Comparison of ENCODE assay signal across 8 mouse cellular contexts in genomic region chr15:12230243-12230935, GRCm38 (mm10). TPM values are rescaled to one million over a fixed set of nuclear protein-coding genes. Genes with fewer than 3 reads are reported as not detected.
A peak's percentile ranks its signal among the peaks of the same experiment; 100 is the strongest.
DNase-seq lines count a peak whose midpoint lies in the region; ATAC-seq and TF ChIP-seq lines count a peak whose summit lies in the region.

No protein-coding gene starts in this region.

- 35% methylated on average over 12 of the region's 12 CpGs for WGBS in limb, embryonic 15.5 days
- 14% methylated on average over 12 of the region's 12 CpGs for WGBS in thymus, adult 2 months

- peak overlapping the region; percentile 73; the same call in 1 of the 2 replicates for H3K27ac ChIP-seq in layer of hippocampus, adult 2 months
- peak overlapping the region; percentile 62; the same call in 1 of the 2 replicates for H3K27ac ChIP-seq in limb, embryonic 15.5 days
- H3K27ac ChIP-seq in thymus, adult 2 months (ENCODE audit: control insufficient read depth, insufficient read depth, low read length), result peak overlapping the region; percentile 60

- no peaks in the 10 kb centered on the region for H3K27me3 ChIP-seq in limb, embryonic 15.5 days
- H3K27me3 ChIP-seq in thymus, adult 2 months (ENCODE audit: control insufficient read depth, insufficient read depth, low read length), result no peaks in the 10 kb centered on the region

- TF ChIP-seq CTCF in layer of hippocampus, adult 2 months (conservative IDR thresholded peaks at IDR 0.05), result no peak
- no peak for TF ChIP-seq CTCF in thymus, adult 2 months (IDR thresholded peaks at IDR 0.05; ENCODE audit: borderline replicate concordance, control insufficient read depth, extremely low read depth, insufficient read depth, low read length, poor library complexity)

- H3K4me1 ChIP-seq in limb, embryonic 15.5 days, result peaks cover 11% of the 10 kb centered on the region
- peaks cover 39% of the 10 kb centered on the region for H3K4me1 ChIP-seq in thymus, adult 2 months (replicated peaks; ENCODE audit: control insufficient read depth, insufficient read depth, low read length)

- H3K9me3 ChIP-seq in limb, embryonic 15.5 days, result no peaks in the 10 kb centered on the region

- H3K4me3 ChIP-seq in layer of hippocampus, adult 2 months, result no peak overlapping the region
- H3K4me3 ChIP-seq in limb, embryonic 15.5 days, result no peak overlapping the region
- H3K4me3 ChIP-seq in thymus, adult 2 months (ENCODE audit: control insufficient read depth, insufficient read depth, low read length), result no peak overlapping the region

- no peak for TF ChIP-seq POLR2A in thymus, adult 2 months (IDR thresholded peaks at IDR 0.05; ENCODE audit: control insufficient read depth, extremely low read depth, insufficient read depth, low read length, poor library complexity)

- DNase-seq in layer of hippocampus, adult 2 months (ENCODE audit: low spot score in 2 of 2), result no peak
- DNase-seq in layer of hippocampus, adult 9-11 months, result no peak
- DNase-seq in thymus, adult 2 months, result peak; percentile 79
- no peak for DNase-seq in adrenal gland, adult (ENCODE audit: inconsistent age in 2 of 2, low spot score in 1 of 2)
- DNase-seq in gastrocnemius, adult 18-20 months (ENCODE audit: low spot score), result no peak
- no peak for DNase-seq in embryo, embryonic 11 days

- peak; percentile 98 for ATAC-seq in activated CD4-positive, CD25-positive, alpha-beta regulatory T cell, adult 4 months
- ATAC-seq in limb, embryonic 15.5 days (ENCODE audit: insufficient number of reproducible peaks, low FRiP score, low TSS enrichment, low read depth), result no peak

- no peak overlapping the region for H3K4me2 ChIP-seq in limb, embryonic 15.5 days

- peaks cover 32% of the 10 kb centered on the region for H3K36me3 ChIP-seq in limb, embryonic 15.5 days
- H3K36me3 ChIP-seq in thymus, adult 2 months (ENCODE audit: control insufficient read depth, insufficient read depth, low read length), result peaks cover 29% of the 10 kb centered on the region

- no peak overlapping the region for H3K9ac ChIP-seq in limb, embryonic 15.5 days

RNA-seq across cellular contexts. Expression of gene Mtmr12, which starts 25.6 kb away (rescaled TPM):
- total RNA-seq in layer of hippocampus, adult 2 months (2021), result 10 to 100 TPM; 58.1 to 58.9 TPM
- 10 to 100 TPM; 21.0 to 21.2 TPM for polyA plus RNA-seq in activated CD4-positive, CD25-positive, alpha-beta regulatory T cell, adult 4 months (2017; shearing (Covaris generic))
- 15.0 TPM in 2 replicates for polyA plus RNA-seq in limb, embryonic 15.5 days (2015; fragmentation: Nextera tagmentation; extraction: Ambion mirVana)
- 49.2 and 50.0 TPM in 2 replicates for polyA plus RNA-seq in thymus, adult 2 months (2012; rRNA removed)
- total RNA-seq in gastrocnemius, adult 18-20 months (2021), result 1 to 10 TPM; 2.2 to 4.0 TPM
